Mouse (Mus musculus): ENCODE measurements around the gene Plet1. TPM values are rescaled to one million over a fixed set of nuclear protein-coding genes. Genes with fewer than 3 reads are reported as not detected.

Gene Plet1
- polyA plus RNA-seq, 2 experiments = 0.15 to 0.17 TPM

DNA sequence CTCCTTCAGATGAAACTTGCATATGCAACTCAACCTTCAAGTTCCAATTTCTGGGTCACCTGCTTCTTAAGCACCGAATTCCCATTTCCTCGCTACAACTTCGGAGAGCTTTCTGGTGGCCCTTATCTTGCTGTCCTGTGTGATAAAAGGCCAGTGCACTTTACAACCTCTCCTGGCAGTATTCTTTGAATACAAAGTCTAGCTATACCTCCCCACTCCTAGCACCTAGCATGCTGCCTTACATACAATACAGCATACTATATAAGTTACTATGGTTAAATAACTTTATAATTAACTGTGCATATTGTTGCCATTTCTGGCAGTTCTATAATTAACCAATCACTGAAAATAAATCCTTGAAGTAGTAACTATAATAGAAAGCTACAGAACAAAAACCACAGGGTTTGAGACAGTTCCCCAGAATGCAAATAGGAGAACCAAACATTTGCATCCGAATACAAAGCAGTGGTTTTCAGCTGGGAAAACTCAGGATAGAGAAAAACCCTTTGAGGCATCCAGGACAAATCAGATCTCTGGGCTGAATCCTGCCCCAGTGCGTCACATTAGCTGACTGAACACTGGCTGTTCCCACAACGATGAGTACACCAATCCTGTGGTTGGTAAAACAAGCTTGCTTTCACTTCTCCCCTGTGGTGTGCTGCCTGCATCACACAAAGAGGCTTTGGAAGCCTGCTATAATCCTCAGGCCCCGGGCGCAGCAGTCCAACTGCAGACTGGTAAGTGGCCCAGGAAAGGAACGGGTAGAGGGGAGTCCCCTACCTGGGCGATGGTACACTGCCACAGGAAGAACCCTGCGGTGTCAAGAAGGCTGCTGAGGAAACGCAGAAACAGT lies 60.1 kb downstream of the Plet1 start, which contains the start of gene Il18:
Gene Il18, plus strand, starts transcription at position 587 of the 853 bp plus-strand sequence.
- no peaks in the 10 kb centered on the region for H3K4me1 ChIP-seq (replicated peaks; ENCODE audit: control insufficient read depth in 2 of 2, insufficient read depth in 2 of 2, low read length in 1 of 2)
- no peak within 1 kb of the TSS for H3K27ac ChIP-seq
- TF ChIP-seq CTCF (IDR thresholded peaks at IDR 0.05; ENCODE audit: low read depth) (no peak), EP300 (IDR thresholded peaks at IDR 0.05; ENCODE audit: low read depth) (no peak)
- H3K4me3 ChIP-seq (ENCODE audit: insufficient read depth in 1 of 2, low read depth in 2 of 2, low read length in 2 of 2) = no peak within 1 kb of the TSS
- no peak within 1 kb of the TSS for H3K4me2 ChIP-seq (ENCODE audit: low read depth)
- no peaks in the 10 kb centered on the region for H3K36me3 ChIP-seq (replicated peaks; ENCODE audit: control insufficient read depth, insufficient read depth, low read depth)
- no peak within 1 kb of the TSS for H3K9ac ChIP-seq (replicated peaks)
- no peaks in the 10 kb centered on the region for H3K9me3 ChIP-seq (ENCODE audit: control insufficient read depth, low read length)
- ATAC-seq (ENCODE audit: insufficient read depth) (no peak), DNase-seq (ENCODE audit: low read depth in 3 of 3, low spot score in 3 of 3) (no peak)
- no peaks in the 10 kb centered on the region for H3K27me3 ChIP-seq (ENCODE audit: control insufficient read depth, insufficient read depth, low read length)
- WGBS (ENCODE audit: insufficient replicate concordance) = 28% methylated on average over 12 of the region's 12 CpGs

DNA sequence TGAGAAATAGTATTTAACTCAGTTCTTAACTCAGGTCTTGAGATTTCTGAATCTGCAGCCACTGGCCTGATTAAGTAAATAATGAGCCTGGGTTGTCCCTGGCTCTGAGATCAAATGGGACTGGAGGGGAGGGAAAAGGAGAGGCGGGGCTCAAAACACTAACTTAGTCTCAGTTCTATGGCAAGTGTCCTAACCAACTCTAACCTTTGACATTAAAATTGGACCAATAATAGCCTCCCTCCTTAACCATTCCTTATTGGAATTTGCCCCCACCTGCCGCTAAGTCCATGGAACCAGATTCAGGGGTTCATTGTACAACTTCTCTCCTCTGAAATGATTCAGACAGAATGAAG lies 60.7 kb downstream of the Plet1 start, which contains the start of gene Bco2:
Gene Bco2, minus strand, starts transcription at position 88 of the 353 bp plus-strand sequence.
- Histone ChIP-seq H3K27me3 (ENCODE audit: control insufficient read depth, insufficient read depth, low read length) (no peaks in the 10 kb centered on the region), H3K4me3 (ENCODE audit: insufficient read depth in 1 of 2, low read depth in 2 of 2, low read length in 2 of 2) (no peak within 1 kb of the TSS), H3K9me3 (ENCODE audit: control insufficient read depth, low read length) (no peaks in the 10 kb centered on the region), H3K36me3 (replicated peaks; ENCODE audit: control insufficient read depth, insufficient read depth, low read depth) (no peaks in the 10 kb centered on the region), H3K9ac (replicated peaks) (no peak within 1 kb of the TSS), H3K4me2 (ENCODE audit: low read depth) (no peak within 1 kb of the TSS), H3K4me1 (replicated peaks; ENCODE audit: control insufficient read depth in 2 of 2, insufficient read depth in 2 of 2, low read length in 1 of 2) (no peaks in the 10 kb centered on the region), H3K27ac (no peak within 1 kb of the TSS)
- DNase-seq (ENCODE audit: low read depth in 3 of 3, low spot score in 3 of 3) (no peak), ATAC-seq (ENCODE audit: insufficient read depth) (no peak)
- WGBS (ENCODE audit: insufficient replicate concordance) = 51% methylated on average over 2 of the region's 2 CpGs
- TF ChIP-seq CTCF (IDR thresholded peaks at IDR 0.05; ENCODE audit: low read depth) = no peak

Other genes starting within 250 kb of the Plet1 start
- gene Rpl10-ps3, start 149.6 kb upstream of the Plet1 start, polyA plus RNA-seq (2012; rRNA removed) = 66.7 and 136 TPM in 2 replicates
- 305 and 308 TPM in 2 replicates for gene Rpl10-ps3, start 149.6 kb upstream of the Plet1 start, polyA plus RNA-seq (2014; fragmentation: Nextera tagmentation; extraction: Ambion mirVana)
- gene Pts, start 34.2 kb downstream of the Plet1 start, polyA plus RNA-seq (2012; rRNA removed) = 16.0 and 23.7 TPM in 2 replicates
- 32.7 and 34.4 TPM in 2 replicates for gene Pts, start 34.2 kb downstream of the Plet1 start, polyA plus RNA-seq (2014; fragmentation: Nextera tagmentation; extraction: Ambion mirVana)
- 3.0 and 4.9 TPM in 2 replicates for gene Il18, start 60.3 kb downstream of the Plet1 start, polyA plus RNA-seq (2012; rRNA removed)
- 8.1 and 9.7 TPM in 2 replicates for gene Il18, start 60.3 kb downstream of the Plet1 start, polyA plus RNA-seq (2014; fragmentation: Nextera tagmentation; extraction: Ambion mirVana)
- 0.12 and 0.28 TPM in 2 replicates for gene Bco2, start 60.7 kb downstream of the Plet1 start, polyA plus RNA-seq (2012; rRNA removed)
- gene Bco2, start 60.7 kb downstream of the Plet1 start, polyA plus RNA-seq (2014; fragmentation: Nextera tagmentation; extraction: Ambion mirVana) = 0.33 and 0.58 TPM in 2 replicates
- gene Tex12, start 66.8 kb downstream of the Plet1 start, polyA plus RNA-seq (2012; rRNA removed) = not detected in 2 replicates
- gene Tex12, start 66.8 kb downstream of the Plet1 start, polyA plus RNA-seq (2014; fragmentation: Nextera tagmentation; extraction: Ambion mirVana) = not detected in 2 replicates
- 167 and 179 TPM in 2 replicates for gene Sdhd, start 109.3 kb downstream of the Plet1 start, polyA plus RNA-seq (2012; rRNA removed)
- 322 and 337 TPM in 2 replicates for gene Sdhd, start 109.3 kb downstream of the Plet1 start, polyA plus RNA-seq (2014; fragmentation: Nextera tagmentation; extraction: Ambion mirVana)
- 111 and 153 TPM in 2 replicates for gene Timm8b, start 109.4 kb downstream of the Plet1 start, polyA plus RNA-seq (2012; rRNA removed)
- 248 and 263 TPM in 2 replicates for gene Timm8b, start 109.4 kb downstream of the Plet1 start, polyA plus RNA-seq (2014; fragmentation: Nextera tagmentation; extraction: Ambion mirVana)
- 0.18 and 0.78 TPM in 2 replicates for gene Pih1d2, start 122.8 kb downstream of the Plet1 start, polyA plus RNA-seq (2012; rRNA removed)
- 0.56 and 1.4 TPM in 2 replicates for gene Pih1d2, start 122.8 kb downstream of the Plet1 start, polyA plus RNA-seq (2014; fragmentation: Nextera tagmentation; extraction: Ambion mirVana)
- 2.9 and 4.7 TPM in 2 replicates for gene Nkapd1, start 122.9 kb downstream of the Plet1 start, polyA plus RNA-seq (2012; rRNA removed)
- gene Nkapd1, start 122.9 kb downstream of the Plet1 start, polyA plus RNA-seq (2014; fragmentation: Nextera tagmentation; extraction: Ambion mirVana) = 7.0 and 7.3 TPM in 2 replicates
- gene Dlat, start 165.3 kb downstream of the Plet1 start, polyA plus RNA-seq (2012; rRNA removed) = 7.0 and 14.4 TPM in 2 replicates
- 32.0 and 35.7 TPM in 2 replicates for gene Dlat, start 165.3 kb downstream of the Plet1 start, polyA plus RNA-seq (2014; fragmentation: Nextera tagmentation; extraction: Ambion mirVana)
- 0.56 and 0.57 TPM in 2 replicates for gene Dixdc1, start 245.0 kb downstream of the Plet1 start, polyA plus RNA-seq (2012; rRNA removed)
- gene Dixdc1, start 245.0 kb downstream of the Plet1 start, polyA plus RNA-seq (2014; fragmentation: Nextera tagmentation; extraction: Ambion mirVana) = 0.84 and 1.2 TPM in 2 replicates